Mouse (Mus musculus) bone marrow macrophage, adult 2 months (primary cell): ENCODE measurements at regions not wholly inside any gene's neighbourhood (a gene's known extent, or its start where the extent isn't known, plus 50 kb on each side); places are given as distances from the start of the nearest gene placed in this dataset.

ENCODE experiments used
- H3K27ac ChIP-seq: 2 replicates; pipeline ENCODE4 v1.5.1; 2012; ENCODE audit warnings: low read depth, low read length; ENCODE audit not compliant: insufficient read depth
- H3K4me1 ChIP-seq: 2 replicates; pipeline ENCODE4 v1.6.1; 2012; ENCODE audit warnings: low read length; ENCODE audit not compliant: control insufficient read depth, insufficient read depth
- H3K4me3 ChIP-seq: 2 replicates; pipeline ENCODE4 v1.5.1; 2012; ENCODE audit warnings: mild to moderate bottlenecking, low read length, moderate library complexity; ENCODE audit not compliant: insufficient read depth
- CTCF ChIP-seq: IDR thresholded peaks from 2 replicates; pipeline ENCODE4 v1.5.1; 2012; ENCODE audit warnings: low read depth, mild to moderate bottlenecking, low read length, moderate library complexity
- POLR2A ChIP-seq: IDR thresholded peaks from 2 replicates; pipeline ENCODE4 v1.6.1; 2012; ENCODE audit warnings: mild to moderate bottlenecking, low read depth, low read length, borderline replicate concordance

DNA sequence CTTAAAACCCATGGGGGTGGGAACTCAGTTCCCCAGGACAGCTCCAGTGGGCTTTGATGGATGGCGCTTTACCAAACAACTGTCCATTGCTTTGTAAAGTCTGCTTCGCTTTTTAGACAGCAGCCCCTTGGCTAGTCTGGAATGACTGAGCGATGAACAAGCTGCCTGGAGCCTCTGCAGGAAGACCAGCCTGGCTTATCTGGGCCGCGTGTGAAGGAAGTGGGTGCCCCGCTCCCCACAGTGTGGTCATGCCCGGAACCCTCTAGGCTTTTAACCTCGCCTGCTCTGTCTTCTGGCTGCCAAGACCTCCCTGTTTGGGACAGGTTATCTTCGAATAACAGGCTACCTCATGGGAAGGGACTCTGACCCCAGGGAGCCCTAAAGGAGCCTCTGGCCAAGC lies 91.5 kb upstream of the Ptpn1 start:
- Histone ChIP-seq H3K4me1 (peaks cover 10% of the 10 kb centered on the region), H3K27ac (no peak overlapping the region), H3K4me3 (no peak overlapping the region)
- TF ChIP-seq CTCF: no peak

DNA sequence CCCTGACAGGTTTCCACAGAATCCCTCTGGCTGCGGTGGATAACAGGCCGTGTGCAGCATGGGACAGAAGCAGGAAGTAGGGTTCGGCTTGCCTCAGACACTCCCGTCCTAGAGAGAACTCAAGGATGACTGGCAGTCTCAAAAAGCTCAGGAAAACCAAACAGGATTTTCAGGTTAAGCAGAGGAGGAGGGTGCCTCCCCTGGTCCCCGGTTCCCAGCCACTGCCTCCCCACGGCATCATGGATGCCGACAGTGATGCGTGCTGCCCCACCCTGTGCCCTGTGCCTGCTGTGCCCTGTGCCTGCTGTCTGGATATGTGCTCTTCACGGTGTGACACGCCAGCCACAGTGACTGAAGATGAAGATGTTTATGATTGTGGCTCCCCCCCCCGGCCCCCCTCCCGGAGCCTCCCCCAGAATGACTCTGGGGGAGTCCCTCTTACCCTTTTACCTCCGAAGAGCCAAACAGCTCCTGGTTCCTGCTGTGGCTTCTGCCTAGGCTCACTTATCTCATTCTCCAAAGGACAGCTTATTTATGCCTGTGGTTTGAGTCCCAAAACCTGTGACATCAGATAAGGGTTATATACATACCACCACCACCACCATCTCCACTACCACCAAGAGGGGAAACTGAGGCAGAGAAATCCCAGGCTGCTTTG lies 92.4 kb upstream of the Ptpn1 start:
- H3K4me3 ChIP-seq: no peak overlapping the region
- no peak overlapping the region for H3K27ac ChIP-seq
- TF ChIP-seq POLR2A: no peak
- TF ChIP-seq CTCF: no peak
- H3K4me1 ChIP-seq: peaks cover 7% of the 10 kb centered on the region

DNA sequence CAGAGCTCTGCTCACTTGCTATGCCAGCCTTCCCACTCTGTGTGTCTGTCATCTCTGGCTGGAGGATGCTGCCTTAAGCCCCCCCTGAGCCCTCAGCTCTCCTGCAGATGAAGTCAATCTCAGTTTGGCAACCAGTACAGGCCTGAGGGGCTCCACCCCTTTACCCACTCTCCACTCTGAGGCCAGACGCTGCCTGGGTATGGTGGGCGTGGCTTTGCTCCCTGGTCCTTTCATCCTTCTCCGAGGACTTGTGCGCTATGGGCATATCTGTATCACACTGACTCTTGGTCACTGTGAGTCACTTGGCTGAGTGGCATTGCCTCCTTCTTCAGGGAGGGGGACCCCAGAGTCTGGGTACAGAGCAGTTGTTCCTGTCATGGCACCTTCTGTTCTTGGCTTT lies 94.3 kb upstream of the Ptpn1 start:
- peaks cover 11% of the 10 kb centered on the region for H3K4me1 ChIP-seq
- no peak overlapping the region for H3K27ac ChIP-seq
- H3K4me3 ChIP-seq: no peak overlapping the region
- TF ChIP-seq CTCF (no peak), POLR2A (no peak)

DNA sequence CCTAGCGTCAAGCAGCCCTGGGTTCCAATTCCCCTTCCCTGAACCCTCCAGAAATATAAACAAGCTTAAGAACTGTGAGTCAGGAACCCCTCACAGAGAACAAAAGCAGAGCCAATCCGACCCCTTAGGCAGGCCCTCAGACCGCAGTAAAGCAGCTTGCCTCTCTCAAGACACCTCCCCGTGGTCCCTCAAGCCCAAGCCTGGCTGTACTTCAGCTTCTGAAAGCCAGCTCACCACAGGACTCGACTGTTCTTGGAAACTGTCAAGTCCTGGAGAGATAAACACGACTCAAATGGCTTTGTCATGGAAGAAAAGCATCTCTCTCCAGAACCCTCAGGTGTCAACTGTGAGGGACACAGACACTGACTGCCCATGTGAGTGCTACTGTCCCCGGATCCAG lies 95.2 kb upstream of the Ptpn1 start:
- no peak for TF ChIP-seq POLR2A
- Histone ChIP-seq H3K27ac (no peak overlapping the region), H3K4me1 (peaks cover 11% of the 10 kb centered on the region), H3K4me3 (no peak overlapping the region)

DNA sequence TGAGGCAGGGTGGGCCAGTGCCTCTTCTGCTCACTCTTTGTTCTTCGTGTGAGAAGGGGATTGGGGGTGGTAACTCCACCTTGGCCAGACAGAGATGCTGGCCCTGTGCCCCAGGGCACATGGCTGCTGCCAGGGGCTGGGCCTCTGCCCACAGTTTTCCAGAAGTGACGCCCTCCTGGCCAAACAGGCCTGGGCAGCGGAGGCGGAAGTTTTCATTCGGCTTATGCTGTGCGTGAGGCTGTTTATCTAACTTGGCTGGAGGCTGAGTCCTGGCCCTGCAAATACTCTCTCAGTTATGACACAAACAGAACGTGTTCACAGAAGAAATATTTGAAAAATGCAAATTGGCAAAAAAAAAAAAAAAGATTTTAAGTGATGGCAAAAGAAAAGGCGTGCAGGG lies 97.3 kb upstream of the Ptpn1 start:
- TF ChIP-seq POLR2A (no peak), CTCF (no peak)
- H3K4me1 ChIP-seq: peaks cover 11% of the 10 kb centered on the region
- no peak overlapping the region for H3K4me3 ChIP-seq
- no peak overlapping the region for H3K27ac ChIP-seq

DNA sequence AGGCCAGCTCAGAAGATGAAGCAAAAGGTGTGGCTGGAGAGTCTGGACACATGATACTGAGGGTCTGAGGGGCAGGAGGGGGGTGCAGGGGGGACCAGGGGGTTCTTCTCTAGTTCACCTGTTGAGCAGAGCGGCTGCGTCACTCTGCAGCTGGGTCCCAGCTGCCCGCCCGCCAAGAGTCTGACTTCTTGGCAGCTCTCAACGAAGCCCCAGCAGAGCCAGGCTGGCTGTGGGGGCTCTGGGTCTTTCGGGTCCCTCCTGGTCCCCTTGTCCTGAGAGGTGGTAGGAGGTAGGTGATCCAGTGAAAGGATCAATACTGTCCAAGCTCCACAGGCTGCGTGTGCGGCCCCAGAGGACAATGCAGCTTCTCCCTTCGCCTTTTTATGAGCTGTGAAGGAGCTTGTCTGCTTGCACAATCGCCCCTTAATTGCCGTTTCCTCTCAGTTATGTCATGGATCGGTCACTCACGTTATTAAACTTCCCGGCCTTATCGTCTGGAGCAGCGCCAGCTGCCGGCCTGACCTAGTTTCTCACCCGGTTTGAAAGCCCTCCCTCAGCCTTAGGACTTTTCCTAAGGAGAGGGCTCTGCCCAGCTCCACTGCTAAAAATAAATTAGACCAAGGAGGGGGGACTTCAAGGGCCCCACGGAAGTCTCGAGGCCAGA lies 98.4 kb upstream of the Ptpn1 start:
- TF ChIP-seq CTCF (no peak), POLR2A (no peak)
- peaks cover 11% of the 10 kb centered on the region for H3K4me1 ChIP-seq
- H3K27ac ChIP-seq: no peak overlapping the region
- no peak overlapping the region for H3K4me3 ChIP-seq

DNA sequence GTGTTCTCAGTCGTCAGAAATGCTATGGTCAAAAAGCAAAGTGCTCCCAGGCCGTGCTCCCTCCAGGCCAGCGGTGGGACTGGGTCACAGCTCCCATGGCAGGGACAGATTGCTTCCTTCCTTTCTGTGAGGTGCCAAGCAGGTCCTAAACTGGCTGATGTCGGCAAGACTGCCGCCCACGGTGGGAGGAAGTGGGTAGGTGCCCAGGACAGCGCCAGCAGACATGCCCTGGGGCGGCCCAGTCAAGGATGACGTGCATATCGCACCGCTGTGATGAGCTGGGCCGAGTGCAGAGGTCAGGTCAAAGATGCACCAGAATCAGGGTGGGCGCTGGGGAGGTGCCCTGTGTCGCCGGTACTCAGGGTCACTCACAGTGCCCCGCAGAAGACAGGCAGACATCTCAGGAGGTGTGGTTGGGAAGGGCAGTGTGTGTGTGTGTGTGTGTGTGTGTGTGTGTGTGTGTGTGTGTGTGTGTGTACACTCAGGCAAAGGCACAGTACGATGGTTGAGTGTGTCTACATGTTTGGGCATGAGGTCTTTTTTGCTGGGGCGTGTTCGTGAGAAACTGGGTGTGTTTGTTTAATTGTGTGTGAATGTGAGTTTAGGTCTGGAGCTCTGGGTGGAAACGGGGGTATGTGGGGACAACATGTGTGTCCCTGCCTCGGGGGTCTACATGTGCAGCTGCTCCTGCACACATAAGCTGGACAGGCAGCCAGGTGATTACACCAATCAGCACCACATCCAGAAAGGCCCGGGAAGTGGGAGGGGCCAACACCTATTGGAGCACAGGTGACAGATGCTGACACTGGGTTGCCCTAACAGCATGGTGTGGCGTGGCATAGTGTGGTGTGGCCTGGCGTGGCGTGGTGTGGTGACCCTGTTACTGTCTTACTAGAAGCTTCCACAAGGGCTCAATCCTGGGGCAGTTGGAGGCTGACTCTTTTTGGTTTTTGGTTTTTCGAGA lies 100.5 kb upstream of the Ptpn1 start:
- Histone ChIP-seq H3K4me1 (peaks cover 11% of the 10 kb centered on the region), H3K4me3 (no peak overlapping the region), H3K27ac (no peak overlapping the region)
- no peak for TF ChIP-seq POLR2A
- no peak for TF ChIP-seq CTCF

DNA sequence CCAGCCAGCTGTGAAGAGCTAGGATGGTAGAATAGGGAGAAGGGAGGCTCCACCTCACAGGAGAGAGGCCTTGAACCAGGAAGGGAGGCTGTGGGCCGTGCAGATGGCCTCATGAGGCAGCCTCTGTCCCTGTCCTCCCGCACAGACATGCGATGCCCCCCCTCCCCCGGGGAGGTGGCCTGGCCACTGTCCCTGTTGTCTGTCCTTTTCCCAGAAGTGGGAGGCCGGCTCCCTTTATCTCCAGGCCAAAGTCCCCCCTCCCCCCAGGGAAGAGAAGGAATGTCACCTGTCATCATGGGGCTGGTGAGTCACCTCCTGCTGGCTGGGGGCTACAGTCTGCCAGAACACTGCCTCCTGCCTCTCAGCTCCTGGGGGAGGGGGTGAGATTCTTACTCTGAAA lies 103.6 kb upstream of the Ptpn1 start:
- H3K4me3 ChIP-seq: no peak overlapping the region
- no peak overlapping the region for H3K27ac ChIP-seq
- peaks cover 10% of the 10 kb centered on the region for H3K4me1 ChIP-seq
- TF ChIP-seq POLR2A: no peak
- TF ChIP-seq CTCF: no peak

- Histone ChIP-seq H3K4me1 (peaks cover 15% of the 10 kb centered on the region), H3K27ac (no peak overlapping the region), H3K4me3 (no peak overlapping the region)
- TF ChIP-seq CTCF: no peak
- TF ChIP-seq POLR2A: no peak
These were observed 104.7 kb upstream of the Ptpn1 start for GRCm38 (mm10) chr2:167826922-167827703.

DNA sequence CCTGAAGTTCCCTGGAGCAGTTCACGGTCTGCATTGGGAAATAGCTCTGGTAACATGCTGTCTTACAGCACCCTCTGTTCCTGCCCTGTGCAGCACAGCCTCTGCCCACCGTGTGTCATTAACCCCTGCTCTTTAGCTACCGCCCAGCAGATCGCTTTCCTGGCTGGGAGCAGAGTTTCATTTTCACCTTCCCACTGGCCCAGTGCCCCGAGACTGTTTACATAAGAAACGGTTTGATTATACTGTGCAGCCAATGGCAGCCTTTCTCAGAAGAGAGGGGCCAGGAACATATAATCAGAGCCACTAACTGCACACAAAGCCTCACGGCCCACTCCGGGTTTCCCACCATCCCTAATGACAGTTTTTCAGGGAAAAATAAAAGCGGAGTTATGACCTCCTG lies 108.3 kb upstream of the Ptpn1 start:
- TF ChIP-seq CTCF (no peak), POLR2A (no peak)
- Histone ChIP-seq H3K4me3 (no peak overlapping the region), H3K27ac (no peak overlapping the region; the same call in 1 of the 2 replicates), H3K4me1 (peaks cover 15% of the 10 kb centered on the region)
